Mouse (Mus musculus) cerebellum, adult 2 months (tissue): ENCODE measurements at regions not wholly inside any gene's neighbourhood (a gene's known extent, or its start where the extent isn't known, plus 50 kb on each side); places are given as distances from the start of the nearest gene placed in this dataset.
"Not testable (repeated sequence)": the region's sequence is repeated elsewhere in the genome, so short reads cannot be mapped to it uniquely, and the experiment has no call there.

Source experiments
- CTCF ChIP-seq: fragments of 200-500 bp; IDR thresholded peaks from 2 replicates; pipeline ENCODE4 v1.5.1; 2011; ENCODE audit warnings: low read depth, mild to moderate bottlenecking, control low read depth, low read length, moderate library complexity, borderline replicate concordance; ENCODE audit not compliant: insufficient read depth
- POLR2A ChIP-seq: fragments of 200-500 bp; IDR thresholded peaks from 2 replicates; pipeline ENCODE4 v1.6.1; 2011; ENCODE audit warnings: low read length, control low read depth, borderline replicate concordance; ENCODE audit not compliant: insufficient read depth

DNA sequence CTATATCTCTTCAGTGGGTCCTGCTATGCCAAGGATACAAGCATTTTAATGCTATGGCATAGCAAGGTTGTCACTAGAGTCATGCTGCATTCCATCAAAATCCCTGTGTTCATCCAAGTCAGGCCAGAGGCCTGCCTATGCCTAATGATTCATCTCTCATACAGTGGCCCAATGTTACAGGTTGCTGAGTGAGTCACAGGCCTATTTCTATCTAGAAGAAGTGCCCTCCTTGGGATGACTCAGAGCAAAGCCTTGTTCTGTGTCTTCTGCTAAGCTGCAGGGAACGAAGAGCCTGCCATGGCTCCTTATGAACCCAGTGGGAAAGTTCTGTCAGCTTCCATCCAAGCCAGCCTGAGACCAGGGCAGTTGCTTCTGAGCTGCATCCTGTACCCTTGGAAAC lies 151.2 kb upstream of the Mamld1 start:
- not testable (repeated sequence) for TF ChIP-seq POLR2A, CTCF
